Mouse (Mus musculus): Measurements from ENCODE around the gene Fam187a.
A peak's percentile ranks its signal among the peaks of the same experiment; 100 is the strongest.

Gene Fam187a

GRCm38 (mm10) chr11:102884616-102885219, at the start of gene Fam187a:
Fam187a (plus strand) TSS chr11:102885169.
- ATAC-seq (ENCODE audit: insufficient number of reproducible peaks, low FRiP score, low TSS enrichment), result no peak

- no peak for ATAC-seq (ENCODE audit: insufficient number of reproducible peaks, low FRiP score, low TSS enrichment)
These were observed 49.4 kb upstream of the Fam187a start, which contains the start of gene Higd1b for GRCm38 (mm10) chr11:102835549-102835948. Higd1b (plus strand) TSS chr11:102835849.

GRCm38 (mm10) chr11:102836146-102836545, 48.8 kb upstream of the Fam187a start:
- no peak for ATAC-seq (ENCODE audit: insufficient number of reproducible peaks, low FRiP score, low TSS enrichment)

- ATAC-seq (ENCODE audit: insufficient number of reproducible peaks, low FRiP score, low TSS enrichment), result no peak
These were observed 47.6 kb upstream of the Fam187a start for GRCm38 (mm10) chr11:102837385-102837784.

GRCm38 (mm10) chr11:102838126-102838525, 46.8 kb upstream of the Fam187a start:
- ATAC-seq (ENCODE audit: insufficient number of reproducible peaks, low FRiP score, low TSS enrichment), result no peak

- ATAC-seq (ENCODE audit: insufficient number of reproducible peaks, low FRiP score, low TSS enrichment), result no peak
These were observed 46.3 kb upstream of the Fam187a start for GRCm38 (mm10) chr11:102838616-102839150.

GRCm38 (mm10) chr11:102845926-102846325, 39.0 kb upstream of the Fam187a start:
- no peak for ATAC-seq (ENCODE audit: insufficient number of reproducible peaks, low FRiP score, low TSS enrichment)

- no peak for ATAC-seq (ENCODE audit: insufficient number of reproducible peaks, low FRiP score, low TSS enrichment)
These were observed 33.1 kb upstream of the Fam187a start for GRCm38 (mm10) chr11:102851883-102852282.

GRCm38 (mm10) chr11:102853760-102854159, 31.2 kb upstream of the Fam187a start:
- no peak for ATAC-seq (ENCODE audit: insufficient number of reproducible peaks, low FRiP score, low TSS enrichment)

GRCm38 (mm10) chr11:102855941-102856340, 29.0 kb upstream of the Fam187a start:
- no peak for ATAC-seq (ENCODE audit: insufficient number of reproducible peaks, low FRiP score, low TSS enrichment)

GRCm38 (mm10) chr11:102858951-102859350, 26.0 kb upstream of the Fam187a start:
- ATAC-seq (ENCODE audit: insufficient number of reproducible peaks, low FRiP score, low TSS enrichment), result no peak

- no peak for ATAC-seq (ENCODE audit: insufficient number of reproducible peaks, low FRiP score, low TSS enrichment)
These were observed 25.0 kb upstream of the Fam187a start for GRCm38 (mm10) chr11:102859933-102860332.

GRCm38 (mm10) chr11:102864272-102864671, 20.7 kb upstream of the Fam187a start:
- ATAC-seq (ENCODE audit: insufficient number of reproducible peaks, low FRiP score, low TSS enrichment), result no peak

- peak; percentile 82; the same call in 1 of the 2 replicates for ATAC-seq (ENCODE audit: insufficient number of reproducible peaks, low FRiP score, low TSS enrichment)
These were observed 10.1 kb upstream of the Fam187a start for GRCm38 (mm10) chr11:102874801-102875334.

GRCm38 (mm10) chr11:102879558-102879957, 5.4 kb upstream of the Fam187a start:
- no peak for ATAC-seq (ENCODE audit: insufficient number of reproducible peaks, low FRiP score, low TSS enrichment)

- ATAC-seq (ENCODE audit: insufficient number of reproducible peaks, low FRiP score, low TSS enrichment), result peak; percentile 77; the same call in 1 of the 2 replicates
These were observed 4.2 kb upstream of the Fam187a start, which contains the start of the genes Eftud2 and Ccdc103 for GRCm38 (mm10) chr11:102880585-102881313. Eftud2 (minus strand) TSS chr11:102880985. Ccdc103 (plus strand) TSS chr11:102881204.

GRCm38 (mm10) chr11:102881314-102882198, 3.4 kb upstream of the Fam187a start:
- no peak; the same call in 1 of the 2 replicates for ATAC-seq (ENCODE audit: insufficient number of reproducible peaks, low FRiP score, low TSS enrichment)

GRCm38 (mm10) chr11:102887433-102887832, 2.5 kb downstream of the Fam187a start:
- no peak for ATAC-seq (ENCODE audit: insufficient number of reproducible peaks, low FRiP score, low TSS enrichment)

GRCm38 (mm10) chr11:102888135-102888534, 3.2 kb downstream of the Fam187a start:
- no peak for ATAC-seq (ENCODE audit: insufficient number of reproducible peaks, low FRiP score, low TSS enrichment)

GRCm38 (mm10) chr11:102890096-102890495, 5.1 kb downstream of the Fam187a start:
- no peak for ATAC-seq (ENCODE audit: insufficient number of reproducible peaks, low FRiP score, low TSS enrichment)
